Mouse (Mus musculus): Measurements from ENCODE around the gene Add1. TPM values are rescaled to one million over a fixed set of nuclear protein-coding genes. Genes with fewer than 3 reads are reported as not detected.
"Not testable (repeated sequence)": the region's sequence is repeated elsewhere in the genome, so short reads cannot be mapped to it uniquely, and the experiment has no call there.

Gene Add1
- polyA plus RNA-seq, 1 experiment from 2014 or later = 133 TPM

GRCm38 (mm10) chr5:34571551-34571950, 1.9 kb upstream of the Add1 start:
- ATAC-seq (ENCODE audit: low read depth) = no peak
- Histone ChIP-seq H3K27ac (ENCODE audit: low read length) (peak overlapping the region; percentile 69), H3K9ac (ENCODE audit: low read depth, low read length) (peak overlapping the region; percentile 13), H3K9me3 (replicated peaks; ENCODE audit: control insufficient read depth, low read length) (no peaks in the 10 kb centered on the region), H3K27me3 (ENCODE audit: control insufficient read depth, insufficient read depth, low read depth, low read length) (no peaks in the 10 kb centered on the region), H3K4me3 (ENCODE audit: low read depth, low read length) (no peak overlapping the region), H3K4me2 (ENCODE audit: low read depth, low read length) (peak overlapping the region; percentile 28; the same call in 1 of the 2 replicates), H3K36me3 (ENCODE audit: control insufficient read depth, insufficient read depth) (no peaks in the 10 kb centered on the region), H3K4me1 (ENCODE audit: control insufficient read depth, low read depth, low read length) (peaks cover 34% of the 10 kb centered on the region)
- 38% methylated on average over 3 of the region's 3 CpGs for WGBS (ENCODE audit: insufficient replicate concordance)

DNA sequence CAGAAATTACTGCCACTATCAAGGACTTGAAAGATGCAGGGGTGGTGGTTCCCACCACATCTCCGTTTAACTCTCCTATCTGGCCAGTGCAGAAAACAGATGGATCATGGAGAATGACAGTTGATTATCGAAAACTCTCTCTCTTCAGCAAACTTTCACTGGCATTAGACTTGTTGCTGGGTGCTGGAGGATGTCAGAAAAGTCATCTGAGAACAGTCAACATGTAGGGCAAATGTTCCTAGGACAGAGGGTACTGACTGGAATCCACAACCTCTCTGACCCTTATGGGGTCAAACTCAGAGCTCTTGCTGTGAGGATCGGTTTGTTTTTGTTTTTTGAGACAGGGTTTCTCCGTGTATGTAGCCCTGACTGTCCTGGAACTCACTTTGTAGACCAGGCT, 896 bp upstream of the Add1 start:
- not testable (repeated sequence) for H3K36me3 ChIP-seq (ENCODE audit: control insufficient read depth, insufficient read depth); H3K27me3 ChIP-seq (ENCODE audit: control insufficient read depth, insufficient read depth, low read depth, low read length); H3K9me3 ChIP-seq (replicated peaks; ENCODE audit: control insufficient read depth, low read length); ATAC-seq (ENCODE audit: low read depth)
- Histone ChIP-seq H3K9ac (ENCODE audit: low read depth, low read length) (peak overlapping the region; percentile 85), H3K4me1 (ENCODE audit: control insufficient read depth, low read depth, low read length) (peaks cover 43% of the 10 kb centered on the region), H3K4me3 (ENCODE audit: low read depth, low read length) (peak overlapping the region; percentile 84), H3K4me2 (ENCODE audit: low read depth, low read length) (peak overlapping the region; percentile 73), H3K27ac (ENCODE audit: low read length) (peak overlapping the region; percentile 100)
- 13% methylated on average over 3 of the region's 4 CpGs for WGBS (ENCODE audit: insufficient replicate concordance)

GRCm38 (mm10) chr5:34574721-34575120, 1.3 kb downstream of the Add1 start:
- WGBS (ENCODE audit: insufficient replicate concordance) = 10% methylated on average over 10 of the region's 10 CpGs
- peak overlapping the region; percentile 100 for H3K27ac ChIP-seq (ENCODE audit: low read length)
- peak overlapping the region; percentile 84 for H3K4me3 ChIP-seq (ENCODE audit: low read depth, low read length)
- ATAC-seq (ENCODE audit: low read depth) = no peak
- no peaks in the 10 kb centered on the region for H3K9me3 ChIP-seq (replicated peaks; ENCODE audit: control insufficient read depth, low read length)
- no peaks in the 10 kb centered on the region for H3K27me3 ChIP-seq (ENCODE audit: control insufficient read depth, insufficient read depth, low read depth, low read length)
- H3K9ac ChIP-seq (ENCODE audit: low read depth, low read length) = peak overlapping the region; percentile 92
- H3K4me2 ChIP-seq (ENCODE audit: low read depth, low read length) = peak overlapping the region; percentile 67
- peaks cover 61% of the 10 kb centered on the region for H3K4me1 ChIP-seq (ENCODE audit: control insufficient read depth, low read depth, low read length)
- H3K36me3 ChIP-seq (ENCODE audit: control insufficient read depth, insufficient read depth) = no peaks in the 10 kb centered on the region; the same call in 1 of the 2 replicates

DNA sequence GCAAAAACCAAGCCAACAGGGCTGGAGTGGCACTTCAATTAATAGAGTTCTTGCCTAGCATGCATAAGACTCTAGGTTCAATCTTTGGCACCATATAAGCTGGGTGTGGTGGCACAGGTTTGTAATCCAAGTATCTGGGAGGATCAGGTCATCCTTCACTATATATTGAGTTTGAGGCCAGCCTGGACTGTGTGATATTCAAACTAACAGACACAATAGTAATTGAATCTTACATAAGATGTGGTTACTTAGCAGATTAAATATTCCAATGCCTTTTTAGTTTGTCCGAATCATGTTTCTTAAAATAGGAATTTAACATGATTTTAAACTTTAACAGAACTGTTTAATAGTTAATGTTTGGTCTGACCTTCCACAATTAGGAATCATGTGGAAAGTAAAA, 2.8 kb downstream of the Add1 start:
- ATAC-seq (ENCODE audit: low read depth) = no peak
- Histone ChIP-seq H3K4me3 (ENCODE audit: low read depth, low read length) (peak overlapping the region; percentile 84), H3K36me3 (ENCODE audit: control insufficient read depth, insufficient read depth) (no peaks in the 10 kb centered on the region; the same call in 1 of the 2 replicates), H3K4me2 (ENCODE audit: low read depth, low read length) (peak overlapping the region; percentile 67), H3K9ac (ENCODE audit: low read depth, low read length) (no peak overlapping the region), H3K4me1 (ENCODE audit: control insufficient read depth, low read depth, low read length) (peaks cover 56% of the 10 kb centered on the region), H3K9me3 (replicated peaks; ENCODE audit: control insufficient read depth, low read length) (no peaks in the 10 kb centered on the region), H3K27me3 (ENCODE audit: control insufficient read depth, insufficient read depth, low read depth, low read length) (no peaks in the 10 kb centered on the region), H3K27ac (ENCODE audit: low read length) (peak overlapping the region; percentile 57)
- WGBS (ENCODE audit: insufficient replicate concordance) = 77% methylated on average over 1 of the region's 1 CpGs

- Histone ChIP-seq H3K4me1 (ENCODE audit: control insufficient read depth, low read depth, low read length) (peaks cover 57% of the 10 kb centered on the region), H3K36me3 (ENCODE audit: control insufficient read depth, insufficient read depth) (no peaks in the 10 kb centered on the region; the same call in 1 of the 2 replicates), H3K9me3 (replicated peaks; ENCODE audit: control insufficient read depth, low read length) (no peaks in the 10 kb centered on the region), H3K27ac (ENCODE audit: low read length) (peak overlapping the region; percentile 61), H3K4me3 (ENCODE audit: low read depth, low read length) (no peak overlapping the region), H3K4me2 (ENCODE audit: low read depth, low read length) (peak overlapping the region; percentile 24; the same call in 1 of the 2 replicates), H3K9ac (ENCODE audit: low read depth, low read length) (no peak overlapping the region), H3K27me3 (ENCODE audit: control insufficient read depth, insufficient read depth, low read depth, low read length) (no peaks in the 10 kb centered on the region)
- ATAC-seq (ENCODE audit: low read depth) = no peak
- 82% methylated on average over 7 of the region's 7 CpGs for WGBS (ENCODE audit: insufficient replicate concordance)
Observed at GRCm38 (mm10) chr5:34578038-34578655, 4.7 kb downstream of the Add1 start.

GRCm38 (mm10) chr5:34579377-34579776, 5.9 kb downstream of the Add1 start:
- Histone ChIP-seq H3K9ac (ENCODE audit: low read depth, low read length) (no peak overlapping the region), H3K27ac (ENCODE audit: low read length) (peak overlapping the region; percentile 79), H3K9me3 (replicated peaks; ENCODE audit: control insufficient read depth, low read length) (no peaks in the 10 kb centered on the region), H3K4me3 (ENCODE audit: low read depth, low read length) (0 out of 2 replicates have a peak overlapping the region, but pooled peaks have one; percentile 3), H3K27me3 (ENCODE audit: control insufficient read depth, insufficient read depth, low read depth, low read length) (no peaks in the 10 kb centered on the region), H3K4me1 (ENCODE audit: control insufficient read depth, low read depth, low read length) (peaks cover 69% of the 10 kb centered on the region), H3K36me3 (ENCODE audit: control insufficient read depth, insufficient read depth) (peaks cover 2% of the 10 kb centered on the region; the same call in 1 of the 2 replicates), H3K4me2 (ENCODE audit: low read depth, low read length) (peak overlapping the region; percentile 41)
- peak; percentile 20; the same call in 1 of the 2 replicates for ATAC-seq (ENCODE audit: low read depth)
- WGBS (ENCODE audit: insufficient replicate concordance) = 21% methylated on average over 3 of the region's 3 CpGs

- not testable (repeated sequence) for H3K27me3 ChIP-seq (ENCODE audit: control insufficient read depth, insufficient read depth, low read depth, low read length); H3K9me3 ChIP-seq (replicated peaks; ENCODE audit: control insufficient read depth, low read length); H3K36me3 ChIP-seq (ENCODE audit: control insufficient read depth, insufficient read depth)
- H3K4me2 ChIP-seq (ENCODE audit: low read depth, low read length) = peak overlapping the region; percentile 64
- H3K9ac ChIP-seq (ENCODE audit: low read depth, low read length) = peak overlapping the region; percentile 56
- peak overlapping the region; percentile 50 for H3K4me3 ChIP-seq (ENCODE audit: low read depth, low read length)
- WGBS (ENCODE audit: insufficient replicate concordance) = 22% methylated on average over 10 of the region's 10 CpGs
- H3K27ac ChIP-seq (ENCODE audit: low read length) = peak overlapping the region; percentile 97
- ATAC-seq (ENCODE audit: low read depth) = peak; percentile 96
- peaks cover 58% of the 10 kb centered on the region for H3K4me1 ChIP-seq (ENCODE audit: control insufficient read depth, low read depth, low read length)
Observed at GRCm38 (mm10) chr5:34581671-34582313, 8.3 kb downstream of the Add1 start.

DNA sequence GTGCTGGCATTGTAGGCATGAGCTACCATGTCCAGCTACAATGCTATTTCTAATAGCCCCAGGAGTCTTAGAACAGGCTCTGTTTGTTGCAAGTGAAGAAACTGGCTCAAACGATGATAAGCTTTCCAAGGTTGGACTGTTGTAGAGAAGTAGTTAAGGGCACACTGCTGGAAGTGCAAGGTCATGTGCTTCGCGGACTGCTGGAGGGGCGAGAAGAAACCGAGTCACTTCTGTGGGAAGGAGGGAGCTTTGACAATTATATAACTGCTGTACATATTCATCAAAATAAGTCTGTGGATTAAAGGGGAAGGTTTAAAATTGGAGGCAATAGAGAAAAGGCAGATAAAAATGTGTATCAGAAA, 8.8 kb downstream of the Add1 start:
- H3K36me3 ChIP-seq (ENCODE audit: control insufficient read depth, insufficient read depth) = peaks cover 8% of the 10 kb centered on the region; the same call in 1 of the 2 replicates
- ATAC-seq (ENCODE audit: low read depth) = peak; percentile 80
- H3K9me3 ChIP-seq (replicated peaks; ENCODE audit: control insufficient read depth, low read length) = no peaks in the 10 kb centered on the region
- 20% methylated on average over 5 of the region's 5 CpGs for WGBS (ENCODE audit: insufficient replicate concordance)
- H3K27me3 ChIP-seq (ENCODE audit: control insufficient read depth, insufficient read depth, low read depth, low read length) = no peaks in the 10 kb centered on the region
- H3K4me1 ChIP-seq (ENCODE audit: control insufficient read depth, low read depth, low read length) = peaks cover 53% of the 10 kb centered on the region
- peak overlapping the region; percentile 50 for H3K4me3 ChIP-seq (ENCODE audit: low read depth, low read length)
- H3K9ac ChIP-seq (ENCODE audit: low read depth, low read length) = peak overlapping the region; percentile 56
- H3K4me2 ChIP-seq (ENCODE audit: low read depth, low read length) = peak overlapping the region; percentile 64
- peak overlapping the region; percentile 97 for H3K27ac ChIP-seq (ENCODE audit: low read length)

DNA sequence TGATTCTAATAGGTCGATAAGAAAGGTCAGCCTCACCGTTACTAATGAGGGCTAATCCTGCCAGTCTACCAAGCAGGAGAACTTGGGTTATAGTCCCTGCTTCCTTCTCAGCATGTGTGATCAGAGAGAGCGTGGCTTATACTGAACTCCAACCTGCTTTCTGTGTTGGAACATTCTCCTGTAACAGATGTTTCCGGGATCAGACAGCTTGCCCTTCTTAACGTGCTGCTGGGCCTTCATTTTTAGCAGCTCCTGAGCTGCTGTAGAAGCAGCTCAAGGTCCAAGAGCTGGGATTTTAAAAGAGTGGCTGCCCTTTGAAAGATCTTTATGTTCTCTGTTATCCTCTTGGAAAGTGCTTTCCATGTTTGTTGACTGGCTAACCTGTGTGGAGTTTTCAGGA, 11.8 kb downstream of the Add1 start:
- H3K36me3 ChIP-seq (ENCODE audit: control insufficient read depth, insufficient read depth) = peaks cover 8% of the 10 kb centered on the region; the same call in 1 of the 2 replicates
- H3K9ac ChIP-seq (ENCODE audit: low read depth, low read length) = no peak overlapping the region
- H3K9me3 ChIP-seq (replicated peaks; ENCODE audit: control insufficient read depth, low read length) = no peaks in the 10 kb centered on the region
- H3K4me2 ChIP-seq (ENCODE audit: low read depth, low read length) = no peak overlapping the region
- 71% methylated on average over 5 of the region's 5 CpGs for WGBS (ENCODE audit: insufficient replicate concordance)
- H3K4me3 ChIP-seq (ENCODE audit: low read depth, low read length) = no peak overlapping the region
- H3K27ac ChIP-seq (ENCODE audit: low read length) = no peak overlapping the region
- H3K4me1 ChIP-seq (ENCODE audit: control insufficient read depth, low read depth, low read length) = peaks cover 32% of the 10 kb centered on the region
- ATAC-seq (ENCODE audit: low read depth) = no peak
- H3K27me3 ChIP-seq (ENCODE audit: control insufficient read depth, insufficient read depth, low read depth, low read length) = no peaks in the 10 kb centered on the region
